Comparison of ENCODE assay signal across 14 mouse cellular contexts in genomic region chr15:70012792-70013191, GRCm38 (mm10).
"Had no signal": no experiment of that assay in that cellular context is flagged by ENCODE, and none has a peak within 500 bp of the region (broad histone marks: within the 10 kb centered on the region; RNA-seq: fewer than 3 reads in every experiment).

No protein-coding gene starts in this region.

- DNase-seq: kidney, adult 18-20 months; kidney, adult 9 months; kidney, postnatal 14 days; kidney, postnatal 4 days; lung, adult 18-20 months; lung, postnatal 10 days; lung, postnatal 36 days; retina, postnatal 1 day; right cerebral cortex, postnatal 4 days; thymus, postnatal 25 days had no signal

- ATAC-seq: intestine, embryonic 16.5 days; liver, embryonic 12.5 days; midbrain, embryonic 13.5 days; midbrain, embryonic 16.5 days had no signal
